Mouse (Mus musculus) testis, postnatal 14 days (tissue): ENCODE measurements around the gene Tbc1d5.

Source experiments
- DNase-seq: peaks from one replicate; pipeline ENCODE4 v3.0.0; 2021; ENCODE audit warnings: low spot score

Tbc1d5 gene

DNA sequence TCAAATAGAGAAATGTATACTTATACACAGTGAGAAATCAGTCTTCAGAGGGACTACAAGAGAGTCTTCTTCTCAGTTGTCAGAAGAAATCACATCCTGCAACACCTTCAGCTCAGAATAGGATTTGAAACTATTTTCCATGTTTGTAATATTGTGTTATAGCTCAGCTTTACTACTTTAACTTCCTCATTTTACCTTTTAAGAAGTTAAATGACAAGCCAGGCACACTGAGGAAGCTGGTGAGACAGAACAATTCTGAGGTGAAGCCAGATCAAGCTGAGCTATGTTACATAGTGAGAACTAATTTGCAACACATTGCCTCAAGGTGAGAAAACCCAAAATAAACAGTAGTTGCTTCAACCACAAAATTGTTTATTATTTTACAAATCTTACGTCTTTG lies 135.3 kb downstream of the Tbc1d5 start:
- no peak for DNase-seq

DNA sequence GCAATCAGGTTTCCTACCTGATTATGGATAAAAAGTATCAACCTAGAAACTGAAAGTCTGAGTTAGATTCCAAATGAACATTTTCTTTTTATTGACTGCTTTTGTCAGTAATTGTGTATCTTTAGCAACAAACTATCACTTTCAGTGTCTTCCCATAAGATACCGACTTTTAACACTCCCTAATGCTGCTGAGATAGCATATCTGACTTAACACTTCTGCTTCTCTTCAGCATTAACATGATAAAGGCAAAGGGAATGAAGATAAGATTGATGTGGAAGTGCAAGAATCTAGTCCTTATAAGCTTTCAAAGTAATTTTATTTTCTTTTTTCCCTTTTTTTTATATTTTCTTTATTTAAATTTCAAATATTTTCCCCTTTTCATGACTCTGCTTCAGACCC lies 138.3 kb downstream of the Tbc1d5 start:
- no peak for DNase-seq

DNA sequence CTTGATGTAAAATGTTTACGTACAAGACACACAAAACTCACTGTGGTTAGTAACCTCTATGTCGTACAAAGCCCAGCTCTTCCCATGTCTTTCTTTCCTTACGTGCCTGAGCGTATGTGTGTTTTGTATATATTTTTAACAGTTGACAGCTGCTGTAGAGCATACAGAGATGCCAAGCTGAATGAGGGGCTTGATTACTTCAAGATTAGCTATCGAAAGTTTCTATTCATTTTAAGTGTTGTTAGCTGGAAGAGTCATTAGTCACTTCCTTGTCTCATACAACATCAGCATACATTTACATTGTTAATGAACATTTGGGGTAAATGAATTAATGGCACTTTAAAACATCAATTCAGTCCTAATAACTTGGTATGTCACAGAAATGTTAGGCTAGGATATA lies 155.9 kb downstream of the Tbc1d5 start:
- no peak for DNase-seq

DNA sequence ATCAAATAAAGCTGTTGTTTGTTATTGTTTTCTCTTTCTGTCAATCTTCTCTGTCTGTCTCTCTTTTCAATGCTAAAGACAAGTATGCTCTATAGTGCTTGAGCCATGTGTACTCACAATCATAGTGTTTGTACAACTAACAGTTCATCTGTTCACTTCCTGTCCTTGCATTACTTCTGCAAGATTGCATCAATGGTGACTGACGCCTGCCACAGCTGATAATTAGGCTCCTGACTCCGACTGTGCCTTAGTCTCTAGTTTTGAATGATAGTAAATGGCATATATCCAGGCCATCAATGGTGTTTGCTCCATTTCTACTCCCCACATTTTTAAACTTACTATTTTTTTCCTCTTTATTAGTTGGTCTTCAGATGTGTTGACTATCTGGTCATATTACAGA lies 162.8 kb downstream of the Tbc1d5 start:
- DNase-seq, result no peak

DNA sequence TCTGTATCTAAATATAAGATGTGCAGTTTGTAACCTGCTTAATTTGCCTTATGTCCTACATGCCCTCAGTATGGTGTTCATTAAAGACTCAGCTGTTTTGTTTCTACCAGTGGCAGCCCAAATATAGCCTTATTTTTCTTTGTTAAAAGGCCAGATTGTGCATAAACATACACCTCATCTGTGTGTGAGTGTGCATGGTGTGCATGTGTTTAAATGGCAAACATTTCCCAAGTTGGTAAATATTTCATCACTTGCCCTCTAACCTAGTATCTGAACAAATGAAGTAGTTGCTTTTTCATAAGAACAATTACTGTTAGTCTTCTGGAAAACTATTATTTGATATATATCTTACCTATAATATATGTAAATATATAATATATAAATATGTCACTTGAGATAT lies 165.2 kb downstream of the Tbc1d5 start:
- DNase-seq, result no peak

DNA sequence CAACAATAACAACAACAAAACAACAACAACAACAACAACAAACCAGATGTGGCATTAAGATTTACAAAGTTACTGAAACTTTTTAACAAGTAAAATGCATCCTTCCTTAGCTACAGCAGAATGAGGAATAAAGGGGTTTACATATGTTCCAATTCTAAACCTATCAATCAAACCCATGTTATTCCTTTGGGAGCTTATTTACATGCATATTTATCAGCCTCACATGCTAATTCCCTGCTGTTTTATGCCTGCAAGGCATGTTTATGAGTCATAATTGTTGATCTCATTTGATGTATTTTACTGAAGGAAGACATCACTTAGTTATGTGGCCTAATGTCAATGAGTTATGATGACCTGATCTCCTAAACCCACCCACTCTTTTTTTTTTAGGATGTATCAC lies 176.0 kb downstream of the Tbc1d5 start:
- DNase-seq, result no peak

DNA sequence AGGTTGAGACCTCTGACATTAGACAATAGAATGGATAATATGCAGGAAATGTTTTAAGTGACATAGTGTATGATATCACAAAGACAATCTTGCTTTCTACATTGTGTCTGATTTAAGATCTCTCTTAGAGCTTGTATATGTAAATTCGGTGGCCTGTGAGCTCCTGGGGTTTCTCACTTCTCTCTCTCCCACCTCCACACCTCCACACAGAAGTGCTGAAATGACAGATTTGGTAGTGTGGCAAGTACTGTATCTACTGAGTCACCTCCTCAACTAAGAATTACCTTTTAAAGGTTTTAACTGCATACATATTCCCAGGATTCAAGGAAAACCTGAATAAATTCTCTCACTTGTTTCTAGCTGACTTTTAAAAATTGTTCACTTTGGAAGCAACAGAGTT lies 180.9 kb downstream of the Tbc1d5 start:
- DNase-seq, result no peak

DNA sequence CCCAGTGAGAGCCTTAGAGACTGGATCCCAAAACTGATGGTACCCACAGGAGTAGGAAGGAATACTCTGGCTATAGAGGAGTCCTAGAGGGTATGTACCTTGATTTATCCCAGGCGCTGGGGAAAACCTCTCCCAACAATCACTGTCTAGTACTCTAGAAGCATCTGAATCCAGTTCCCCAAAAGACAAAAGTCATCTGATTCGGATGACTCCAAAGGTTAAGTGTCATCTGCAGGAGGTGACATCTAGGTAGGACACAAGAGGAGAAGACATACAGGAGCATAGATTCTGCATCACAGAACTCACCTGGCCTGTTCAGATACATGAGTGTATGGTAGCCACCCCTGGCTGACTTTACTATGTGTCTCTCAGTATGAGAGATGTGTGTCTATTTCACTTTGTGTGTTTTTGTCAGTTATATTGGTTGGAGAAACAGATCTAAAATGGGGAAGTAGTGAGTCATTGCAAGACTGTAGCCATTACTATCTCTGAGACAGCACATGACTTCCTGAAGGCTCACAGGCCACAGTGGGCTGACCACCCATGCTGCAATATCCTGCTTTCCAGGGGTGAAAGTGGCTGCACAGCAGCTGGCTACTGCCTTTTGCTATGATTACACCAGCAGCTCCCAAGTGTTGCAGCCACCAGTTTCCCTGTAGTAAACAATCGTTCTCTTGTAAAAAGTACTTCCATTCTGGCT lies 185.7 kb downstream of the Tbc1d5 start:
- no peak for DNase-seq

DNA sequence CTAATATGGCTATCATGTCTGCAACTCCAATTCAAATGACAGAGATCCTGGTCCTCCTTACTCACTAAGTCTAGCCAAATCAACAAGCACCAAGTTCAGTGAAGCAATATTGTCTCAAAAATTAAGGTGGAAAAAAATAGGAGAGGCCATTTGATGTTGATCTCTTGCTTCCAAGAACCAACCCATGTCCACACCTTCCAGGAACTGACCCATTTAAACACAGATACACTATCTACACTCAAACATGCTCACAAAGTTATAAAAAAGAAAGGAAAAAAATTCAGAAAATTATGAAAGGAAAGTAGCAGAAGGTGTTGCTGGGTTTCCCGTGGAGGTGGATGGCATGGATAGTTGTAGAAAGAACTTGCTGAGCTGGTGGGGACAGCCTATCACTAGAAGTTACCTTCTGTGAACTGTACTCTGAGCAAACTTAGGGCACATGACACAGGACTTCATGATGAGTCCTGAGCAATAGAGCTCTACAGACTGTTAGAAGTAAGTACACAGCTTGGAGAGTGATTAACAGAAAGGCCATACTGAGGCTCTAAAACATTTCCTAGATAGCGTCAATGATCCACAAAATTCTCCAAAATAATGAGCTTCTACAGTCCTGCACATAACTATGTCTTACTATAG lies 188.3 kb downstream of the Tbc1d5 start:
- DNase-seq, result no peak

DNA sequence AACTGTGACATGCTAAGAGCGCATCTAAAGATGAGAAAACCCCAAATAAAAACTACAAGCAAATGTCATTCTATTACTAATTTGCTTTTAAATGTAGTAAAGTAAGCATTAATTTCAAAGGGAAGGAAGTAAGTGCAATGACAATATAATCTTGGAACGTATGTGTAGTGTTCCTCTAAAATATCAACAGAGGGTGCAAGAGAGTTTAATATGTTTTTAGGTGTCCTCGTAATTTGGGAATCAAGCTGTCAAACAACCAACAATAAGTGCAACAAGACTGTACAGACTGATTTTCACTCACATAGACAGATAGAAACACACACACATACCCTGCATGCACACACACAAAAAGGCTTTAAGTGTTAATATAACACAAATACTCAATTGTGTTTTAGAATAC lies 191.2 kb downstream of the Tbc1d5 start:
- no peak for DNase-seq

DNA sequence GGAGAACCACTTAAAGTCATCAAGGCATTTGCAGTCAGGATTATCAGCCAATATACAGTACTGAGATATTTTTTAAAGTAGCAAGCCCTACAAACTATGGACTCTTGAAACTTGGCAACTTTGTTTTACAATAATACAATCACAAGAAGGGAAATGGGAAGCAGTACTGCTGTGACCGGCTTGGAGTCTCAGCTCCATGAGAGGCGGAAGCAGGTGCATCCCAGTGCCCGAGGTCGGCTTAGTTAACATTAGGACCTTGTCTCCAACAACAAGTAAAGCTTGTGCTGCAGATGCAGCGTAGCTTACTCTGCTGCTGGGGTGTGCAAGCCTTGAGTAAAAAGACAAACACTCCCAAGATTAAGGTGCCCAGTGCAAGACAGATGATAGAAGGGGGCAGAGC lies 197.2 kb downstream of the Tbc1d5 start:
- no peak for DNase-seq

DNA sequence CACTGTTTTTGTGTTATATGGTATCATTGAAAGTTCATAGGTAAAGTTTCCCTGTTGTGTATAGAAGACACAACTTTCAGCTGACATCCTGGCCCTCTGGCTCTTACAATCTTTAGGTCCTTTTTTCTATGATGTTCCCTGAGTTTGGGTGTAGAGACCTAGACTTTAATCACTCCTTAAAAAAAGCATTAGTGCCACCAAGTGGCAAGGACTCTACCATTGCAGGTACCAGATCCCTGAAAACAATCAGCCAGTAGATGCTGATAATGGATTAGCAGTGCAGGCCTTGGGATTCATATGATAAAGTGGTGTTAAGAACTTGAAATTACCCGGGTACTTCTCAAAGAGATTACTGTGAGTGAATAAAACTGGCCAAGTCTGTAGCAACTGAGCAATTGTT lies 207.0 kb downstream of the Tbc1d5 start:
- DNase-seq, result no peak

DNA sequence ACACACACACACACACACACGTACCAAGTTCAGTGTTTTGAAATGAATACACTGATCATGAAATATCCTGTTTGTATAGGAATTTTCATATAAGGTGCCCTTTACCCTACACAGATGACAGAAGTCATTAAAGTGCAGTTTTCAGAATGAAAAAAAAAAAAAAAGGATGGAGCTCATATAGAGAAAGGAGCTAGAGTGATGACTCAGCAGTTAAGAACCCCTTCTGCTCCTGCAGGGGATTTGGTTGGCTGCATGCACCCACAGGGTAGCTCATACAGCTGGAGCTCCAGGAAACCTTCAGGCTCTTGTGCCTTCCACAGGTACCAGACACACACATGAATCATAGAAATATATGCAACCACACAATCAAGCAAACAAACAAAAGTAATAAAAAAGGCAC lies 213.0 kb downstream of the Tbc1d5 start:
- no peak for DNase-seq

DNA sequence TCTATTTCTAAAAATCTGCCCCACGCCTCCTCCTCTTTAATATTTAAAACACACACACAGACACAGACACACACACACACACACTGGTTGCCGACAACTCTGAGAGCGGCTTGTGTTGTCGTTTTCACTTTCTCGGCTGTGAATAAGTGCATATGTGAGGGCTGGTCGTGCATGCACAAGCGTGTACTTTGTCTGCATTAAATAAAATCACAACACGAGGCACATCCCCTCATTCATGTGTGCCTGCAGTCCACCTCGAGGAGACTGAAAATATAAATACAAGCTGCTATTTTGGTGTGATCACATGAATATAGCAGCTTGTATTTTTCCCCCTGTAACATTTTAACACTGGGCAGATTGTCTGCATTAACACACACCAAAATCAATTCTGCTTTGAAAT lies 224.8 kb downstream of the Tbc1d5 start:
- DNase-seq, result no peak

DNA sequence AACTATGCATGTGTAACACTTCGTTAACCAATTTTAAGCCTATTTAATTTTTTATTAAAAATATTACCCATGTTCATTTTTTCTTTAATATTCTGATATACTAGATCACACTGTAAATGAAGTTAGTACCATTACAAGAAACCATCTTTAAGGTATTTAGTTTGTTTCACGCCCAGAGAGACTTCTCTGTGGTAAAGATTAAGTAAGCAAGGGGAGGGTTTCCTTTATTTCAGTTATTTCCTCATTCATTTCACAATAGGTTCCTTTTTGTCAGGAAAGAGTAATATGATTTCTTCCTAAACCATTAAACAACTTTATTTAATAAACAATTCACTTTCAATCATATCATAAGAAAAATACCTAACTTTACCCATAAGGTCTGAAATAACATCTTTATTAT lies 256.8 kb downstream of the Tbc1d5 start:
- no peak for DNase-seq

DNA sequence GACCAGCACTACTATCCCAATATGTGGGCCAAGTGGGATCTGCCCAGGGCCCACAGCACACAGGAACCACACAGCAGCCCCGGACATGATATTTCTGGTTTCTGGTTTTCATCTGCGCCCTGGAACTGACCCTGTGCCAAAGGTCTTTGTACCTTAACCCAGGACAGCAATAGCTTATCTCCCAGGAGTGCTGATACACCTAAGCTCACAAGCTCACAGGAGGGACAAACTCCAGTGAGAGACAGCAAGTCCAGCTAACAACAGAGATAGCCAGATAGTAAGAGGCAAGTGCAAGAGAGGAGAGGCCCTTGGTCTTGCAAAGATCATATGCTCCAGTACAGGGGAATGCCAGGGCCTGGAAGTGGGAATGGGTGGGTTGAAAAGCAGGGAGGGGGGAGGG lies 263.9 kb downstream of the Tbc1d5 start:
- no peak for DNase-seq

DNA sequence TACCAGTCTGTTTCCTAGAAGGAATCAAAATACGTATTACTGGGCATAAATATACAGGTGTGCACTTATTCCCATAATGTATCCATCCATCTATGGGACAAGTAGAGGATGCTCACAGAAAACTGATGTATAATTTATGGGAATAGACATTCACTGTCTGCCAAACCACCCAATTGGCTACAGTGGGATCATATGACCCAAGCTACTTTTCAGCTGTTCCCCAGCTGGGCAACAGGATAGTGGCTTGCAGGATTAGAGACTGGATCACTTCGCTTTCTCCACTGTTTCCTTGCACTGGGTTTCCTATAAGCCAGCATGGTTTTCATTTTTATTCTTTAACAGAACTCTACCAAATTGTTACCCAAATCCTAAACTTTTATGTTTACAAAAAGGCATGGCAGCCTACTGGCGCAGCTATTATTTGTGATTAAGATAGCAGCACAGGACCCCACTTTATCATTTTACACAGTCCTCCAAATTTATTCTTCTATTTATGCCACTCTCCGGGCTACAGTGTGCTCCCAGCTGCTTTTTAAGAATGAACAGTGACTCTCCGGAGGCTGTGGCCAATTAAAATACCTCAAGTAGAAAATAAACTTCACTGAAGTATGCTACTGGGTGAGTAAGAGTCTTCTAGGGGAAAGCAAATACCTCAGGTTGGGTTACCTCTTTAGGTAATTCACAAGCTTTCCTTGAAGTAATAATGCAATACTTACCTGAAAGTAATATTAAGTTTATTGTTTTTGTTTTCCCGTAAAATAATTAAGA lies 270.4 kb downstream of the Tbc1d5 start:
- no peak for DNase-seq

DNA sequence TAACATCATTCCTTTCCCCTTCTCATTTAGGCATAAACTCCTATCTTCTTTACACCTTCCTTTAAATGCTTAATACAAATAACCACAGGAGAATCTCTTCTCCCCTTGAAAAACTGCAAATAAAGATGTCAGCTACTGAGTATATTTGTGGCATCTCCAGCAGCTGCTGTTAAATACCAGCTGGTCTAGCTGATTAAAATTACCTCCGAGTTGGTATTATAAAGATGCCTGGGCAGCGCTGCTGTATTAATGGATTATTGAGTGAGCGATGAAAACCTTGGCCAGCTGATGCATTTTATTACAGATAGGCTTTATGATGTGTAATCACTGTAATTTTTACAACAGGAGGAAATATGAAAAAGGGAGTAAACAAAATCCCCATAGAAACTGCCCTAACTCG lies 271.0 kb downstream of the Tbc1d5 start:
- DNase-seq, result no peak

DNA sequence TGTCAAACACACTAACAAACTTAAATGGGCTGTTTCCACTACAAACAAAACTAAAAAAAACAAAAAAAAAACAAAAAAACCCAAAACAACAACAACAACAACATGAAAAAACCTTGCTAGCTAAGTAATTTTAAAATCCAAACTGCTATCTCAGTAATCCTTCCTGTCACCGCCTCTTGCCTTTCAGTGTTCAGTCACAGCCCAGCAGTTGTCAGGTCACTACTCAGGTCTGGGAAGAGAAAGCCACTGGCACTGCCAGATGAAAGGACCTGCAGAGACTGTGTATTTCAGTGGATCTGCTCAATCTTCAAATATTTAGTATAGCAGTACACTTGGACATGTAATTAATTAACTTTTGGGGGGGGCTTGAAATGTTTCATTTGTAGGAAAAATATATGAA lies 272.5 kb downstream of the Tbc1d5 start:
- no peak for DNase-seq

DNA sequence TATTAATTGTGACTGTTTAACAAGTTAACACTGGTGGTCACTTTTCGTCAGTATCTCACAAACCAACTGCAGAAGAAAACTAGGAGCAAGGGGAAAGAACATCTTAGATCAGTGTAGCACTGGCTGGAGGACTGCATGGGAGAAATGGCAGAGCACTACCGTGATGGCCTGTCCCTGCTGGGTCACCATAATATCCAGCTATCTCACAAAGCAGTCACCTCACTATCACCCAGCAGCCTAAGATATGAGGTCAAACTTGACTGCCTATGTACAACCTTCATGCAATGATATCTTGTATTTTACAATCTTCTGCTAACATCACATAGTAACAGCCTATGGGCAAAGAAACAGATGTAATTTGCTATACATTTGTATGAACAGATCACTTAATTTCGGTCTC lies 274.7 kb downstream of the Tbc1d5 start:
- DNase-seq, result no peak

DNA sequence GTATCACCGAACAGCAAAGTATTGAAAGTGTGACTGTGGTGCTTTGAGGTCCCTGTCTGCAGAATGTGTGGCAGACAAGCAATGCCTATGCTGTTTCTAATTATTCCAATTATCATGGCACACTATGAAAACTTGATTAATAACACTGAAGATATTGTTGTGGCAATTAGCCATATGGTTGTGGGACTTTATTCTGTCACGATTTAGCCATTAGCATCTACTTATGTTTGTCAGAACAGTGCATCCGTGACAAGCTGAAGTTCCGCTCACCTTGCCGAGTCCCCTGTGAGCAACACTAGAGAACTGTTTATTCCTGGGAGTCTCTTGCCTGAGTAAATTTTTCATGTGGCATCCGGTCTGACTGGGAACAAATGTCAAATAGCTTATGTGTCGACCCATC lies 281.3 kb downstream of the Tbc1d5 start:
- DNase-seq, result no peak

DNA sequence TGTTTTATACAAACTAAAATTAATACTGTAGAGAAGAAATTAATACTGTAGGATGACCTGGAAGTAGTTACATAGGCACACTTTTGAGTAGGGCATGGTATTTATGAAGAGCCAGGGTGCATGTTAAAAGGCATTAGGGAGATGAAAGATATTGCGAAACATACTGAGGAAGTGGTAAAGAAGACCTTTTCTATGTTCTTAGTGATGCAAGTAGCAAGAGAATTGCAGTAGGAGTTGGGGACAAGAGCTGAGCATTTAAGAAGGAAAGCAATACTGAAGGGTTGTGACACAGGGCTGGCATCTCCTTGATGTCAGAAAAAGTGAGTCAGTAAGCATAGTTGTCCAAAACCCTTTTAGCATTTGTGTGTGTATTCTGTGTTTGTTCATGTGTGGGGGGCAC lies 289.7 kb downstream of the Tbc1d5 start:
- no peak for DNase-seq

DNA sequence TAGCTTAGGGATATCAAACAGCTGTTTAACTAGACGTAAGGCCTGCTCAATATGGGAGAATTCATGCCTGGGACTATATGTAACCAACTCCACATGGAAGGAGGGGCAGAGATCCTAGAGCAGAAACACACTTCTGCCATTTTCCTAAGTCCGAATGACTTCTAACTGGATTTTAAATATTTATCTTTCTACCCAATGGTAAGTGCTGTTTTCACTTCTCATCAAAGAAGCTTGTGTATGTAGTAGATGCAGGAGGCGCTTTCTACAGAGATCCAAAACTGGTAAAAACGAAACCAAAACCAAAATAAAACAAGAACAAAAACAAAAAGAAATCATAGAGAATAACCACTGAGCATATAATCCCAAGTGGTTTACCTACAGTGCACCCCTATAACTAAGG lies 299.2 kb downstream of the Tbc1d5 start:
- DNase-seq, result no peak

DNA sequence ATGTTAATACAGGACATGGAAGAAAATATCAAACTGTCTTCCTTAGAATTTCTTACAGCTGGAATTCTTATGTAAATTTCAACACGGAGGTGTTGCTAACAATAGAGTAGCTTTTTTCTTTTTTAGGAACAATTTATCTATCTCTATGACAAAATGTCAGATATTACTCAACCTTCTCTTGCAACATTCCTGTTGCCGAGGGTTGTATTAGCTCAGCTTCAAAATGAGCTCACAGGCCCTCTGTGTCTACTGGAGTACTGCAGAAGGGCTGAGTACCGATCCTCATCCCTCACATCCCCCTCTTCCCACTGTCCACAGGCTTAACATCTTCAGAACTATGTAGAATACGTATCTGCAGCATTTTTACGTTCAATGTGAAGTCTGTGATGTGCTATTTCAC lies 302.7 kb downstream of the Tbc1d5 start:
- DNase-seq, result no peak
